Mouse (Mus musculus): Measurements from ENCODE around the gene Synj2.

GRCm38 (mm10) chr17:5978505-5979077 lies 37.5 kb downstream of the Synj2 start:
- TF ChIP-seq CTCF (IDR thresholded peaks at IDR 0.05; ENCODE audit: low read depth, low read length) = no peak
- no peak for TF ChIP-seq POLR2A (IDR thresholded peaks at IDR 0.05; ENCODE audit: extremely low read depth, insufficient read depth, low read length)
